Mouse (Mus musculus) brain, embryonic 14.5 days (tissue): ENCODE measurements around the gene A430078G23Rik.

Experiments used
- CTCF ChIP-seq: fragments of 200-500 bp; IDR thresholded peaks from 2 replicates; pipeline ENCODE4 v1.5.1; 2012; ENCODE audit warnings: inconsistent platforms, mild to moderate bottlenecking, moderate library complexity, borderline replicate concordance; ENCODE audit not compliant: insufficient read depth, insufficient read length; ENCODE audit errors: extremely low read depth
- POLR2A ChIP-seq: fragments of 200-500 bp; IDR thresholded peaks from 2 replicates; pipeline ENCODE4 v1.6.1; 2012; ENCODE audit warnings: mild to moderate bottlenecking, inconsistent platforms, borderline replicate concordance; ENCODE audit not compliant: poor library complexity, insufficient read depth, insufficient read length, severe bottlenecking; ENCODE audit errors: extremely low read depth

GRCm38 (mm10) chr8:3420105-3420706, 67.0 kb downstream of the A430078G23Rik start:
- TF ChIP-seq CTCF (no peak), POLR2A (no peak)
